Mouse (Mus musculus): ENCODE results near the gene Tekt1. TPM values are rescaled to one million over a fixed set of nuclear protein-coding genes. Genes with fewer than 3 reads are reported as not detected.

The Tekt1 gene
- polyA plus RNA-seq, 1 experiment = 0.13 TPM

GRCm38 (mm10) chr11:72367934-72368674 lies 5.9 kb upstream of the Tekt1 start:
- no peak for DNase-seq
- Histone ChIP-seq H3K27me3 (replicated peaks; ENCODE audit: control insufficient read depth, insufficient read depth, low read length) (0 out of 2 replicates have a peak, but pooled peaks cover 1% of the 10 kb centered on the region), H3K4me1 (ENCODE audit: control insufficient read depth, insufficient read depth, low read length) (no peaks in the 10 kb centered on the region), H3K27ac (ENCODE audit: insufficient read depth, low read depth, low read length) (no peak overlapping the region), H3K36me3 (ENCODE audit: control insufficient read depth, insufficient read depth, low read length) (no peaks in the 10 kb centered on the region), H3K4me3 (ENCODE audit: insufficient read depth, low read depth, low read length) (no peak overlapping the region)
- 62% methylated on average over 11 of the region's 11 CpGs for WGBS
- TF ChIP-seq POLR2A (IDR thresholded peaks at IDR 0.05; ENCODE audit: low read depth, low read length) = no peak
- TF ChIP-seq CTCF (conservative IDR thresholded peaks at IDR 0.05; ENCODE audit: insufficient read depth, insufficient read length, low read depth, low read length) = no peak

DNA sequence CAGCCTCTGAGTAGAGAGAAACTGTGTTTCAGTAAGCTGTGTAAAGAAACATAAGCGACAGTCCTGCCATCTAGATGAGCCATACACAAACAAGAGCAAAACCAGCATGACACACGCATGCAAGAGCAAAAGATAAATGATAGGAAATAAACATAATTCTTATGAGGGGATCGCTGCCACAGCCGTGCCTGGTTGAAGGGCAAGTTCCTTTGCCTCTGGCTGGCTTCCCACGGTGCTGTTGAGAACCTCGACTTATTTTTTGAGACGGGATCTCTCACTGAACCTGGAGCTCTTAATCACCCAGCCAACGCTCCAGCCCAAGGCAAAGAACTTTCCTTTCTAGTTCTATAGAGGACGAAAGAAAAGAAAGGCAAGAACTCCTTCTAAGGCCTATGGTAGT lies 3.9 kb upstream of the Tekt1 start:
- DNase-seq = no peak
- H3K27me3 ChIP-seq (replicated peaks; ENCODE audit: control insufficient read depth, insufficient read depth, low read length) = 0 out of 2 replicates have a peak, but pooled peaks cover 1% of the 10 kb centered on the region
- WGBS = 71% methylated on average over 9 of the region's 9 CpGs
- no peaks in the 10 kb centered on the region; the same call in 1 of the 2 replicates for H3K4me1 ChIP-seq (ENCODE audit: control insufficient read depth, insufficient read depth, low read length)
- H3K4me3 ChIP-seq (ENCODE audit: insufficient read depth, low read depth, low read length) = no peak overlapping the region
- H3K36me3 ChIP-seq (ENCODE audit: control insufficient read depth, insufficient read depth, low read length) = no peaks in the 10 kb centered on the region
- TF ChIP-seq POLR2A (IDR thresholded peaks at IDR 0.05; ENCODE audit: low read depth, low read length) = no peak
- no peak for TF ChIP-seq CTCF (conservative IDR thresholded peaks at IDR 0.05; ENCODE audit: insufficient read depth, insufficient read length, low read depth, low read length)
- no peak overlapping the region for H3K27ac ChIP-seq (ENCODE audit: insufficient read depth, low read depth, low read length)

DNA sequence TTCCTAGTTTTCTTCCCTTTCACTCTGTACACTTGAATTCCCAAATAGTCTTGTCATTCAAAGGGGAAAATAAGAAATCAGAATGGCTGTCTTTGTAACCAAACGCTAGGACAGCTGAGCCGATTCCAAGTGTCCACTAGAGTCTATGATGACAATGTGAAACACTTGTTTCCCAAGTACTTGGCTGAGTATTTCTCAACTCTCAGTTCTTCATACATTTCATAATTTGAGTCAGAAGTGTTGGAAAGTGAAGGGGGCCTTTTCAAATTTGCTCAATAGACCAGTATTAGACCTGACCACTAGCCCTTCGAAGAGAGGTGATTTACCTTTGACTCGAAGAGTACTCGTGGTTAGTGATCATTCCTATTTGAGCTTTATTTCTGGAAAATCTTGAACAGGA lies 2.3 kb upstream of the Tekt1 start:
- no peaks in the 10 kb centered on the region; the same call in 1 of the 2 replicates for H3K4me1 ChIP-seq (ENCODE audit: control insufficient read depth, insufficient read depth, low read length)
- H3K27ac ChIP-seq (ENCODE audit: insufficient read depth, low read depth, low read length) = no peak overlapping the region
- no peak for DNase-seq
- 98% methylated on average over 5 of the region's 5 CpGs for WGBS
- TF ChIP-seq CTCF (conservative IDR thresholded peaks at IDR 0.05; ENCODE audit: insufficient read depth, insufficient read length, low read depth, low read length) = no peak
- no peaks in the 10 kb centered on the region for H3K36me3 ChIP-seq (ENCODE audit: control insufficient read depth, insufficient read depth, low read length)
- H3K27me3 ChIP-seq (replicated peaks; ENCODE audit: control insufficient read depth, insufficient read depth, low read length) = no peaks in the 10 kb centered on the region
- H3K4me3 ChIP-seq (ENCODE audit: insufficient read depth, low read depth, low read length) = no peak overlapping the region

DNA sequence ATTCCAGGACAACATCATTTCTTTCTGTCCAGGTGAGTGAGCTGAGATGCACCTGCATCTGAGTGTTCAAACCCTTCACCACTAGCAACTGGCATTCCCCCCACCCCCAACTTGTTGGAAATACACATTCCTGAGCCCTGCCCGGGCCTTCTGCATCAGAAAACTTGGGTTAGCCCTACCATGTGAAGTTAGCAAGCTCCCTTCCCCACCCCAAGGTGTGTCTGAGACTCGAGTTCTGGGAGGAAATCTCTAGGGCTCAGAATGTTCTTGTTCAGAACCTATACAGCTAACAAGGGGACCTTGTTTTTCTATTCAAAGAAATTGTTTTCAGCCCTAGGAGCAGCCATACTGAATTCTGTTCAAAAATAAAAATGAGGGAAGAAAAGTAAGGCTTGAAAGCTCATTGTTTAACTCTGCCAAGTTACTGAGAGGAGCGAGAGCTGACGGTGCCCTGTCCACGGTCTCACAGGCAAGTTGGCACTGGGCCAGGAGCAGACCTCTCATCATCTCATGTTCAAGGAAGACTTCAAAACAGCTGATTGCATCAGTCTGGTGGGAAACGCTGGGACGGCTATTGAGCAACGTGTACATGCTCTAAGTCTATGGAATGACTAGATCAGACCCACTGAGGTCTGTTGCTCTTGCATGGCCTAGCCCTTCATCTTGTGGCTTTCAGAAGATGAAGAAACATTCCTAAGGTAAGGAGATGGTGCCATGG lies 1.4 kb upstream of the Tekt1 start:
- no peaks in the 10 kb centered on the region for H3K36me3 ChIP-seq (ENCODE audit: control insufficient read depth, insufficient read depth, low read length)
- H3K27me3 ChIP-seq (replicated peaks; ENCODE audit: control insufficient read depth, insufficient read depth, low read length) = no peaks in the 10 kb centered on the region
- no peaks in the 10 kb centered on the region; the same call in 1 of the 2 replicates for H3K4me1 ChIP-seq (ENCODE audit: control insufficient read depth, insufficient read depth, low read length)
- DNase-seq = no peak
- WGBS = 71% methylated on average over 8 of the region's 8 CpGs
- no peak overlapping the region for H3K27ac ChIP-seq (ENCODE audit: insufficient read depth, low read depth, low read length)
- TF ChIP-seq POLR2A (IDR thresholded peaks at IDR 0.05; ENCODE audit: low read depth, low read length) (no peak), CTCF (conservative IDR thresholded peaks at IDR 0.05; ENCODE audit: insufficient read depth, insufficient read length, low read depth, low read length) (no peak)
- no peak overlapping the region for H3K4me3 ChIP-seq (ENCODE audit: insufficient read depth, low read depth, low read length)

DNA sequence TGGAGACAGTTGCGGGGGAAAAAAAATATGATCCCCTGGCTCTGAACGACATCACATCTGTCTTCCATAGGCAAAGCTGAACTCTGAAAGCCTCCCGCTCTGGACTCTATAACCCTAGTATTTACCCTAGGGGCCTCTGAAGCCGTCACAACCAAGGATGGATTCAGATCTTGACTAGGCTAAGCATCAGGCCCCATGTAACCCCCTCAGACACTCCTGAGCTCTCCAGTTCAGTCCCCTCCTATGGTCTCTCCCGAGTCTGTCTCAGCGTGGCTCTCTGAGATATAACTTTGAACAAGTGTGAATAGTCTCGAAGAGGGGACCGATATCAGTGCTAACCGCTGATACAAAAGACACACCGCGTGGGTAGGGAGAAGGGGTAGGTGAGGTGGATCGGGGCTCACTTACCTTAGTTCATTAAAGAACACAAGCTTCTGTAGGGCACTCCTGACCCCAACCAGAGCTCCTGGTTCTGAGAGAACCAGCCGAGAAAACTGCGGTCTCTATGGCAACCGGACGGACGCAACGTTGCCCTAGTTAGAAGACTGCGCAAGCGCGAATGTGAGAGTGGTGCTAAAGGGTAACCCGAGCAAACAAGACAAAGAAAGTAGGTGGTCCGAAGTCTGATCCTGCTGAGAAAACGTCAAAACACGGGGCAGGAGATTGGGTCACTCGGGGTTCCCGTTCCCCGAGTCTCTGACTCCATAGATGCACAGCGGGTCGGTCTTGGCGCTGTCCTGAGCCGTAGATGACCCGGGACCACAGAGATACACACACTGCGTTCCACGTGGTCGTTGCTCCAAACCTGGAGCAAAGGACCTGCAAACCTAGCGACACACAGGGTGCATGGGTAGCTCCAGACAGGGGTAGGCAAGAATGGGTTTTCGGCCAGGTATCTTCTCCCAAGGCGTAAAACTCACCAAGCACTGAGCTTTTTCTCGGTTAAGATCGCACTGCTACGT lies 576 bp downstream of the Tekt1 start:
- Histone ChIP-seq H3K36me3 (ENCODE audit: control insufficient read depth, insufficient read depth, low read length) (no peaks in the 10 kb centered on the region), H3K4me3 (ENCODE audit: insufficient read depth, low read depth, low read length) (peak overlapping the region; percentile 47), H3K4me1 (ENCODE audit: control insufficient read depth, insufficient read depth, low read length) (no peaks in the 10 kb centered on the region; the same call in 1 of the 2 replicates), H3K27ac (ENCODE audit: insufficient read depth, low read depth, low read length) (no peak overlapping the region), H3K27me3 (replicated peaks; ENCODE audit: control insufficient read depth, insufficient read depth, low read length) (no peaks in the 10 kb centered on the region)
- no peak for TF ChIP-seq CTCF (conservative IDR thresholded peaks at IDR 0.05; ENCODE audit: insufficient read depth, insufficient read length, low read depth, low read length)
- DNase-seq = peak; percentile 74
- 11% methylated on average over 42 of the region's 42 CpGs for WGBS

GRCm38 (mm10) chr11:72354971-72355728 lies 7.1 kb downstream of the Tekt1 start:
- H3K27ac ChIP-seq (ENCODE audit: insufficient read depth, low read depth, low read length) = no peak overlapping the region
- peak; percentile 65 for DNase-seq
- no peaks in the 10 kb centered on the region for H3K27me3 ChIP-seq (replicated peaks; ENCODE audit: control insufficient read depth, insufficient read depth, low read length)
- WGBS = 28% methylated on average over 20 of the region's 20 CpGs
- H3K36me3 ChIP-seq (ENCODE audit: control insufficient read depth, insufficient read depth, low read length) = no peaks in the 10 kb centered on the region
- H3K4me1 ChIP-seq (ENCODE audit: control insufficient read depth, insufficient read depth, low read length) = no peaks in the 10 kb centered on the region
- TF ChIP-seq CTCF (conservative IDR thresholded peaks at IDR 0.05; ENCODE audit: insufficient read depth, insufficient read length, low read depth, low read length) (peak; percentile 86), POLR2A (IDR thresholded peaks at IDR 0.05; ENCODE audit: low read depth, low read length) (no peak)
- no peak overlapping the region for H3K4me3 ChIP-seq (ENCODE audit: insufficient read depth, low read depth, low read length)

All from kidney, adult 2 months (tissue).